Mouse (Mus musculus) stomach, embryonic 16.5 days (tissue): ENCODE data around the gene Ctnnbl1. TPM values are rescaled to one million over a fixed set of nuclear protein-coding genes. Genes with fewer than 3 reads are reported as not detected.

Experiments
- ATAC-seq: fragments of 200-750 bp; cut with Nextera tagmentation; 2 replicates; pipeline ENCODE4 v1.8.0; 2017; ENCODE audit warnings: moderate number of reproducible peaks, moderate TSS enrichment; ENCODE audit not compliant: insufficient read depth, low FRiP score
- H3K27ac ChIP-seq: fragments of 300-500 bp; sonication (generic); 2 replicates; pipeline ENCODE4 v1.5.1; 2014; ENCODE audit warnings: low read length
- H3K27me3 ChIP-seq: fragments of 300-500 bp; sonication (generic); 2 replicates; pipeline ENCODE4 v1.6.1; 2014; ENCODE audit warnings: low read length, control low read depth, mixed read lengths; ENCODE audit not compliant: control insufficient read depth, insufficient read depth
- H3K36me3 ChIP-seq: fragments of 300-500 bp; sonication (generic); 2 replicates; pipeline ENCODE4 v1.6.1; 2014; ENCODE audit warnings: low read length; ENCODE audit not compliant: control insufficient read depth, insufficient read depth
- H3K4me1 ChIP-seq: fragments of 300-500 bp; sonication (generic); 2 replicates; pipeline ENCODE4 v1.6.1; 2014; ENCODE audit warnings: low read length, control low read depth, mixed read lengths; ENCODE audit not compliant: control insufficient read depth, insufficient read depth
- H3K4me2 ChIP-seq: fragments of 300-500 bp; sonication (generic); 2 replicates; pipeline ENCODE4 v1.6.1; 2014; ENCODE audit warnings: low read depth, low read length, mixed read lengths
- H3K4me3 ChIP-seq: fragments of 300-500 bp; sonication (generic); replicated peaks from 2 replicates; pipeline ENCODE4 v1.5.1; 2014; ENCODE audit warnings: mild to moderate bottlenecking, low read length
- H3K9ac ChIP-seq: fragments of 300-500 bp; sonication (generic); 2 replicates; pipeline ENCODE4 v1.6.1; 2014; ENCODE audit warnings: low read length
- H3K9me3 ChIP-seq: fragments of 300-500 bp; sonication (generic); replicated peaks from 2 replicates; pipeline ENCODE4 v1.6.1; 2016; ENCODE audit warnings: low read length, control low read depth; ENCODE audit not compliant: control insufficient read depth
- WGBS: fragments of 180-500 bp; shearing (Covaris S2); extraction: QIAGEN DNeasy Blood & Tissue Kit; methylation state at CpG from one replicate; pipeline ENCODE4 v1.1.7; 2014; 5-methylcytosine and 5-hydroxymethylcytosine counted together
- polyA plus RNA-seq: library from polyadenylated mRNA; unstranded; fragments of >200 nt; fragmentation: Nextera tagmentation; extraction: Ambion mirVana; gene quantifications from 2 replicates; pipeline ENCODE4 v1.2.1, GENCODE M21; 2015

Ctnnbl1 gene
- polyA plus RNA-seq, 1 experiment from 2014 or later: 43.9 TPM

DNA sequence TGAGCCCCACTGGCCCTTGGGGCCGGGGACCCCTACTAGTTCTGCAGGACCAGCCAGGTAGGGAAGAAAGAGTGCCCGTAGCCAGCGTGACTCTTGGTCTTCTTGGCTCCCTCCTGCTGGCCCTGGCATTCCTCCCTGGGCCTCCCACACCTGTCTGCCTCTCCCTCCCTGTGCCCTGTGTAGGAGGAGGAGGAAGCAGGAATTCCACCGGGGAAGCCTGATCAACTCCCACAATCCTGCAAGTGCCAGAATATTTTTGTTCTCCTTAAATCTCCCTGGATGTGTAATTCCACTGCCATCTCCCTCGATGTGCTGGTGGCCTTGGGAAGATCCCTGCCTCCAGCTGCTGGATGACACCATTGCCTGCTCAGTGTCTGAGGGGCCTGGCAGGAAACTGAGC lies 187.3 kb downstream of the Ctnnbl1 start:
- no peaks in the 10 kb centered on the region for H3K27me3 ChIP-seq
- no peak overlapping the region for H3K27ac ChIP-seq
- H3K4me2 ChIP-seq: no peak overlapping the region
- no peak for ATAC-seq
- no peaks in the 10 kb centered on the region for H3K9me3 ChIP-seq
- H3K36me3 ChIP-seq: no peaks in the 10 kb centered on the region
- no peaks in the 10 kb centered on the region for H3K4me1 ChIP-seq
- H3K9ac ChIP-seq: no peak overlapping the region
- 51% methylated on average over 5 of the region's 5 CpGs for WGBS
- no peak overlapping the region for H3K4me3 ChIP-seq

DNA sequence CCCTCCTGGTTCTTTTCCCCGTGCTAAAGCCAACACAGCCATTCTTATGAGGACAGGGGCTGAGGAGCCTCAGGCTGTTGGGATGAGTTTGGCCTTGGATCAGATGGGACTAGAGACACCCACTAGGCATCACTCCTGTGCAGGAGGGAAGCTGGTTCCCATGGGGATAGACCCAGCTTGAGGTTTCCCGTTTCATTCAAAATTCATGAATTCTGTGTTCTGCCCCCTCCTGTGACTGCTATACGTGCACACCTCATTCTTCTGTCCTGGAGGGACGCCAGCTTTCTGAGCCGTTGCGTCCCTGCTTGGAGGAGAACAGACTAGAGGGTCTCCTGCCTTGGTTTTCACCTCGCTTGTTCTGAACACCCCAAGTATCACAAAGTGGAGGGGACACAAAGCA lies 189.3 kb downstream of the Ctnnbl1 start:
- ATAC-seq: no peak
- H3K36me3 ChIP-seq: no peaks in the 10 kb centered on the region
- H3K9ac ChIP-seq: no peak overlapping the region
- H3K4me1 ChIP-seq: no peaks in the 10 kb centered on the region
- WGBS: 57% methylated on average over 7 of the region's 7 CpGs
- no peaks in the 10 kb centered on the region for H3K9me3 ChIP-seq
- H3K27me3 ChIP-seq: no peaks in the 10 kb centered on the region
- H3K4me2 ChIP-seq: no peak overlapping the region
- no peak overlapping the region for H3K4me3 ChIP-seq
- H3K27ac ChIP-seq: no peak overlapping the region

DNA sequence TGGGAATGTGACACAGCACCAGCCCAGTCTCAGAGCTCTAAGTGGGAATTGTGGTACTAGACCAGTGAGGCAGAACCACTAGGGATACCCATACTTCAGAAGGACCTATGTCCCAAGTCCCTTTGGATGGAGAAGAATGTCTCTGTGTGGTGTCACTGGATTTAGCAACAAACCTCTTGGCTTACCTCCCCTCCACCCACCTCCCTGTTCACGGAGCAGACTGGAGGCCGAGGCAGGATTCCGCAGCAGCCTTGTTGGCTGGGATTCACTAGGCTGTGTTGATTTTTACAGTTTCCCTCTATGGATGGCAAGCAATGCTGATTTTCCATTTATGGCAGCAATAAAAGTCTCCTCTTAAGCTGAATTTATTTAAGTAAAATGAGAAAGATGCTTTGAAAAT lies 189.7 kb downstream of the Ctnnbl1 start:
- Histone ChIP-seq H3K9me3 (no peaks in the 10 kb centered on the region), H3K4me2 (no peak overlapping the region), H3K27ac (no peak overlapping the region), H3K4me1 (no peaks in the 10 kb centered on the region), H3K9ac (no peak overlapping the region), H3K4me3 (no peak overlapping the region), H3K27me3 (no peaks in the 10 kb centered on the region), H3K36me3 (no peaks in the 10 kb centered on the region)
- 52% methylated on average over 3 of the region's 3 CpGs for WGBS
- ATAC-seq: no peak

DNA sequence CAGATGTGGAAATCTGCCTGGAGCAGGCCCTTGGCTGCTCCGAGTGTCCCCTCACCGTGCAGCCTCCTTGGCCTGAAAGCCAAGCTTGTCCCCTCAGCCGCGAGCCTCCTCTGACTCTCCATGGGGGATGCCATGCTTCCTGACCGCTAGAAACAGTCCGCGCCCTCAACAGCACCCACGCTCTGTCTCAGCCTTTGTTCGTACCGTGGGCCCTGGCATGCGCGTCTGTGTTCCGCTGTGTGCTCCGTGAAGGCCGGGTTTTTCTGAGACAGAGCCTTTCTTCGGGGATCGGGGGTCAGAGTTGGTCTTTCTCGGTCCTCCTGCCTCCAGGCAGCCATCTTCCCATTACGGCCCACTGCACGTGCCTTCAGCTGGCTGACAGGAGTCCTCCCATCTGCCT lies 190.2 kb downstream of the Ctnnbl1 start:
- Histone ChIP-seq H3K36me3 (no peaks in the 10 kb centered on the region), H3K4me1 (no peaks in the 10 kb centered on the region), H3K9ac (no peak overlapping the region), H3K27ac (no peak overlapping the region), H3K27me3 (no peaks in the 10 kb centered on the region), H3K4me3 (no peak overlapping the region), H3K9me3 (no peaks in the 10 kb centered on the region), H3K4me2 (no peak overlapping the region)
- no peak for ATAC-seq
- WGBS: 60% methylated on average over 20 of the region's 20 CpGs

DNA sequence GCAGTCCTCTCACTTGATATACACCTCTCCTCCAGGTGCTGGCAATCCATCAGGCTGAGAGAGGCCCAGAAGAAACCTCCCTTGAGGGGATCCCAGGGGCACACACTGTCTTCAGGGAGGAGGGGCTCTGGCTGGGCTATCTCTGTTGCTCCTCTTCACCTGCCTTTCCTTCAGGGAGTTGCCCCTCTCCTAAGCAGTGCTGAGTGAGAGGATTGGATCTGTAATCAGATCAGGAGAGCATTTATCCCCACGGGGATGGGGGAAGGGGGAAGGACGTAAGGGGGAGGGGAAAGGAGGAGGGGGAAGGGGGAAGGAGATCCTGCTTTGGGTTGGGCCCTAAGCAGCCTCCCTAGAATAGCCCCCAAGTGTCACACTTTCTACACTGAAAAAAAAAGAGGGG lies 190.6 kb downstream of the Ctnnbl1 start:
- WGBS: 28% methylated on average over 2 of the region's 2 CpGs
- Histone ChIP-seq H3K4me2 (no peak overlapping the region), H3K9ac (no peak overlapping the region)

DNA sequence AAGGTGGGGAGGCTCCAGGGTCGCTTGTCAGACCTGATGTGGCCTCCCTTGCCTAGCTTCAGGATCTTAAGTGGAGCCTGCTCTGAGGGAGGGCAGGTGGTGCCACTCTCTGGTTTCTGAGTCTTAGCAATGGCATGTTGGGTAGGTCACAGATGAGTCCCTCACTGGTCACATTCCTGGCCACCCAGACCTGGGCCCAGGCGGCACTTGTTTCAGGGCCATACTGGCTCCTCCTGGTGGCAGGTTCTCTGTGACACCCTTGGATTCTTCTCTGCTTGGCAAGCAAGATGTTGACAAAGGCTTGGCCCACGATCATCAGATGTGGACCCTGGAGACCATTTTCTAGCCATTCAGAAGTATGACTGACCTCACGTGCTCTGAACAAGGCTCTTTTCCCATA lies 195.5 kb downstream of the Ctnnbl1 start:
- WGBS: 70% methylated on average over 4 of the region's 4 CpGs
- no peaks in the 10 kb centered on the region for H3K36me3 ChIP-seq
- no peak for ATAC-seq

More for the DNA sequence above, 190.6 kb downstream of the Ctnnbl1 start:
- Histone ChIP-seq H3K4me1 (no peaks in the 10 kb centered on the region), H3K27me3 (no peaks in the 10 kb centered on the region), H3K4me3 (no peak overlapping the region), H3K9me3 (no peaks in the 10 kb centered on the region), H3K36me3 (no peaks in the 10 kb centered on the region), H3K27ac (no peak overlapping the region)
- no peak for ATAC-seq

DNA sequence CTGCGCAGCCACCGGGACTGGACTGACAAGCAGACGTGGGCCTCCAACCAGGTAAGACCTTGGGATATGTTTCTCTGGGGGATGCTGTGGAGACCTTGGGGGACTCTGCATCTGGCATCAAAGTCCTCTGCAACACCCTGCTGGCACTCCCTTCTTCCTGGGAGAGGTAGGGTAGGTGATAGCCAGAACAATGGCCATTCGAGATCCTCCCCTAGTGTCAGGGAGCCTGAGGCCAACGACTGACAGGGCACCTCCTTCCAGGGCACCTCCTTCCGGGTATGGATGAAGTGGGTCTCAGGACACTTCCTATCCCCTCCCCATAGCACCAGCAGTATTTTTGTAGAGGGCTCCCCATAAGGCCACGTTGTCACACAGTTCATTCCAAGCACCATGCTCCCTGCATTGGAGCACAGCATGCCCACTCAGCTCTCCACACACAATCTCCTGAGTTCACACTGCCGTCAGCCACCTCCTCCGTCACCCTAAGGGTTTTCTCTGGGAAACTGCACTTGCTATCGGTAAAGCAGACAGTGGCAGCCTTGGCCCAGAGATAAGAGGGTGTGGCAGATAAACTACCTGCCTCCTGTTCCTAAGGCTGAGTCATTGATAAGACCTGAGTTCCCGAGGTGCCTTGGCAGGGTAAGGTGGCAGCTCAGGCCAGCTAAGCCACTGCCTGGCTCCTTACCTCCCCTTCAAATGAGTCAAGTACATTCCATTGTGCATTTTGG lies 198.4 kb downstream of the Ctnnbl1 start:
- WGBS: 60% methylated on average over 11 of the region's 11 CpGs
- no peak overlapping the region for H3K27ac ChIP-seq
- H3K9me3 ChIP-seq: no peaks in the 10 kb centered on the region
- no peaks in the 10 kb centered on the region for H3K36me3 ChIP-seq
- peak; percentile 67 for ATAC-seq
- H3K27me3 ChIP-seq: peaks cover 12% of the 10 kb centered on the region
- no peak overlapping the region for H3K4me2 ChIP-seq
- H3K4me3 ChIP-seq: no peak overlapping the region
- H3K4me1 ChIP-seq: 0 out of 2 replicates have a peak, but pooled peaks cover under 1% of the 10 kb centered on the region
- no peak overlapping the region for H3K9ac ChIP-seq

More for the DNA sequence above, 195.5 kb downstream of the Ctnnbl1 start:
- Histone ChIP-seq H3K9me3 (no peaks in the 10 kb centered on the region), H3K9ac (no peak overlapping the region), H3K4me2 (no peak overlapping the region), H3K4me3 (no peak overlapping the region), H3K27me3 (no peaks in the 10 kb centered on the region), H3K27ac (no peak overlapping the region), H3K4me1 (no peaks in the 10 kb centered on the region)

DNA sequence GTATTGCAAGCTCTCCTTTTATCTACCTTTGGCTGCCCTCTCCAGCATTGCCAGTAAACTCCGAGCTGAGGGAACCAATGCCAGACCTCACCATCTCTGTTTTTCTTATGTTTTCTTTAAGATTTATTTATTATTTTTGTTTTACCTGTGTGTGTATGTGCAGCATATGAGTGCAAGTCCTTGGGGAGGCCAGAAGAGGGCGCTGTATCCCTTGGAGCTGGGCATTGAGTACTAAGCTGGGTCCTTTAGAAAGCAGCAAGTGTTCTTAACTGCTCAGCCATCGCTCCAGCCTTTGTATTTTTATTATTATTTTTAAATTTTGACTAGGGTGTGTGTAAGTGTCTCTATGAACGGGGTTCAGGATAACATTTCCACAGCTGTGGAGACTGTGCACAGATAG lies 199.5 kb downstream of the Ctnnbl1 start:
- Histone ChIP-seq H3K9ac (no peak overlapping the region), H3K4me3 (no peak overlapping the region), H3K36me3 (no peaks in the 10 kb centered on the region), H3K27ac (no peak overlapping the region), H3K27me3 (peaks cover 20% of the 10 kb centered on the region), H3K9me3 (no peaks in the 10 kb centered on the region), H3K4me2 (no peak overlapping the region), H3K4me1 (peaks cover 3% of the 10 kb centered on the region; the same call in 1 of the 2 replicates)
- no peak for ATAC-seq
- WGBS: 77% methylated on average over 4 of the region's 4 CpGs

DNA sequence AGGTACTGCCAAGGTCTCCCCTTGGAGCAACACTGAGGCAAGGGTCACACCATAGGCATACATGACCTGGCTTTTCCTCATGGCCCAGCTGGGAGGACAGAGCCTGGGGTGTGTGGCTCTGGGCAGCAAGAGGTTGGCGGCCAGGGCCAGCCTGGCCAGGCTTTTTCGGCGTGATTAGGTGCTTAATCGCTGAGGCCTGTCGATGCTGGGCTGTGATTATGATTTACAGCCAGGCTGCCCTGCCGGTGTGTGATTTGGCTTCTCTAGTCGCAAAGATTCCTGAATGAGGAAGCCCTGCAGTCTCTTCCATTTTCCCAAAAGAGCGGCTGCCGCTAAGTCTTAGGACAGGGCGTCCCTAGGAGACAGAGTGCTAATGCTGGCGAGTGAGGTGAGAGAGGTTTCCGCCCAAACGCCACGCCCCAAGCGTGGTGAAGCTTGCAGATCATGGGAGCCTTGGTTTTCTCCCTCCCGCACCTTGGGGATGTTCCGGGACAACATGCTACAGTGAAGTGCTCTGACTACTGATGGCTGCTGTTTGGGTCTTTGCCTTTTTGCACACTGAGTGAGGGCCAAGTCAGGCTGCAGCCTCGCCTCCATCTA lies 203.5 kb downstream of the Ctnnbl1 start:
- Histone ChIP-seq H3K9ac (no peak overlapping the region), H3K27ac (no peak overlapping the region), H3K27me3 (peaks cover 20% of the 10 kb centered on the region), H3K4me3 (no peak overlapping the region; the same call in 1 of the 2 replicates), H3K4me1 (peaks cover 13% of the 10 kb centered on the region), H3K9me3 (no peaks in the 10 kb centered on the region), H3K4me2 (no peak overlapping the region), H3K36me3 (no peaks in the 10 kb centered on the region)
- no peak for ATAC-seq
- 9% methylated on average over 18 of the region's 18 CpGs for WGBS
